Mouse (Mus musculus): ENCODE measurements around the gene Gadl1. TPM values are rescaled to one million over a fixed set of nuclear protein-coding genes. Genes with fewer than 3 reads are reported as not detected.

Gene Gadl1
- polyA plus RNA-seq (2015; fragmentation: Nextera tagmentation; extraction: Ambion mirVana): 0.27 and 0.32 TPM in 2 replicates

GRCm38 (mm10) chr9:115909155-115909554 lies at the start of gene Gadl1:
Gene Gadl1 (plus strand): TSS chr9:115909455.
- no peak for ATAC-seq (ENCODE audit: low read depth)
- H3K4me2 ChIP-seq (ENCODE audit: low read depth, low read length): no peak within 1 kb of the TSS

GRCm38 (mm10) chr9:115862802-115863201 lies 46.5 kb upstream of the Gadl1 start:
- no peaks in the 10 kb centered on the region for H3K36me3 ChIP-seq (ENCODE audit: control insufficient read depth, insufficient read depth)
- peak; percentile 19; the same call in 1 of the 2 replicates for ATAC-seq (ENCODE audit: low read depth)
- no peak overlapping the region for H3K4me3 ChIP-seq (ENCODE audit: low read depth, low read length)
- H3K4me1 ChIP-seq (ENCODE audit: control insufficient read depth, low read depth, low read length): no peaks in the 10 kb centered on the region
- H3K27ac ChIP-seq (ENCODE audit: low read length): no peak overlapping the region
- no peak overlapping the region for H3K9ac ChIP-seq (ENCODE audit: low read depth, low read length)
- H3K4me2 ChIP-seq (ENCODE audit: low read depth, low read length): no peak overlapping the region
- H3K9me3 ChIP-seq (replicated peaks; ENCODE audit: control insufficient read depth, low read length): no peaks in the 10 kb centered on the region
- no peaks in the 10 kb centered on the region for H3K27me3 ChIP-seq (ENCODE audit: control insufficient read depth, insufficient read depth, low read depth, low read length)
- WGBS (ENCODE audit: insufficient replicate concordance): 28% methylated on average over 5 of the region's 5 CpGs

More at GRCm38 (mm10) chr9:115909155-115909554, at the start of gene Gadl1:
- no peaks in the 10 kb centered on the region for H3K4me1 ChIP-seq (ENCODE audit: control insufficient read depth, low read depth, low read length)
- no peak within 1 kb of the TSS for H3K27ac ChIP-seq (ENCODE audit: low read length)
- H3K36me3 ChIP-seq (ENCODE audit: control insufficient read depth, insufficient read depth): no peaks in the 10 kb centered on the region
- H3K9me3 ChIP-seq (replicated peaks; ENCODE audit: control insufficient read depth, low read length): no peaks in the 10 kb centered on the region
- 77% methylated on average over 9 of the region's 9 CpGs for WGBS (ENCODE audit: insufficient replicate concordance)
- H3K4me3 ChIP-seq (ENCODE audit: low read depth, low read length): no peak within 1 kb of the TSS
- no peak within 1 kb of the TSS for H3K9ac ChIP-seq (ENCODE audit: low read depth, low read length)
- no peaks in the 10 kb centered on the region for H3K27me3 ChIP-seq (ENCODE audit: control insufficient read depth, insufficient read depth, low read depth, low read length)

GRCm38 (mm10) chr9:115863326-115863725 lies 45.9 kb upstream of the Gadl1 start:
- no peak for ATAC-seq (ENCODE audit: low read depth)
- Histone ChIP-seq H3K4me1 (ENCODE audit: control insufficient read depth, low read depth, low read length) (no peaks in the 10 kb centered on the region), H3K36me3 (ENCODE audit: control insufficient read depth, insufficient read depth) (no peaks in the 10 kb centered on the region), H3K27me3 (ENCODE audit: control insufficient read depth, insufficient read depth, low read depth, low read length) (no peaks in the 10 kb centered on the region), H3K4me3 (ENCODE audit: low read depth, low read length) (no peak overlapping the region), H3K27ac (ENCODE audit: low read length) (no peak overlapping the region), H3K4me2 (ENCODE audit: low read depth, low read length) (no peak overlapping the region), H3K9me3 (replicated peaks; ENCODE audit: control insufficient read depth, low read length) (no peaks in the 10 kb centered on the region), H3K9ac (ENCODE audit: low read depth, low read length) (no peak overlapping the region)
- 68% methylated on average over 6 of the region's 6 CpGs for WGBS (ENCODE audit: insufficient replicate concordance)

GRCm38 (mm10) chr9:115867277-115867676 lies 42.0 kb upstream of the Gadl1 start:
- Histone ChIP-seq H3K4me1 (ENCODE audit: control insufficient read depth, low read depth, low read length) (no peaks in the 10 kb centered on the region), H3K36me3 (ENCODE audit: control insufficient read depth, insufficient read depth) (no peaks in the 10 kb centered on the region), H3K27me3 (ENCODE audit: control insufficient read depth, insufficient read depth, low read depth, low read length) (no peaks in the 10 kb centered on the region), H3K4me3 (ENCODE audit: low read depth, low read length) (no peak overlapping the region), H3K9ac (ENCODE audit: low read depth, low read length) (no peak overlapping the region), H3K4me2 (ENCODE audit: low read depth, low read length) (no peak overlapping the region), H3K9me3 (replicated peaks; ENCODE audit: control insufficient read depth, low read length) (no peaks in the 10 kb centered on the region), H3K27ac (ENCODE audit: low read length) (no peak overlapping the region)
- 33% methylated on average over 2 of the region's 2 CpGs for WGBS (ENCODE audit: insufficient replicate concordance)
- no peak for ATAC-seq (ENCODE audit: low read depth)

GRCm38 (mm10) chr9:115870168-115870567 lies 39.1 kb upstream of the Gadl1 start:
- no peak overlapping the region for H3K27ac ChIP-seq (ENCODE audit: low read length)
- no peak for ATAC-seq (ENCODE audit: low read depth)
- 75% methylated on average over 13 of the region's 13 CpGs for WGBS (ENCODE audit: insufficient replicate concordance)

GRCm38 (mm10) chr9:115870640-115871039 lies 38.6 kb upstream of the Gadl1 start:
- Histone ChIP-seq H3K4me3 (ENCODE audit: low read depth, low read length) (no peak overlapping the region), H3K36me3 (ENCODE audit: control insufficient read depth, insufficient read depth) (no peaks in the 10 kb centered on the region), H3K27me3 (ENCODE audit: control insufficient read depth, insufficient read depth, low read depth, low read length) (no peaks in the 10 kb centered on the region), H3K4me1 (ENCODE audit: control insufficient read depth, low read depth, low read length) (no peaks in the 10 kb centered on the region), H3K9ac (ENCODE audit: low read depth, low read length) (no peak overlapping the region), H3K4me2 (ENCODE audit: low read depth, low read length) (no peak overlapping the region), H3K27ac (ENCODE audit: low read length) (no peak overlapping the region), H3K9me3 (replicated peaks; ENCODE audit: control insufficient read depth, low read length) (no peaks in the 10 kb centered on the region)
- 68% methylated on average over 5 of the region's 5 CpGs for WGBS (ENCODE audit: insufficient replicate concordance)
- ATAC-seq (ENCODE audit: low read depth): no peak

More at GRCm38 (mm10) chr9:115870168-115870567, 39.1 kb upstream of the Gadl1 start:
- H3K4me2 ChIP-seq (ENCODE audit: low read depth, low read length): no peak overlapping the region
- H3K4me1 ChIP-seq (ENCODE audit: control insufficient read depth, low read depth, low read length): no peaks in the 10 kb centered on the region
- no peak overlapping the region for H3K4me3 ChIP-seq (ENCODE audit: low read depth, low read length)
- H3K27me3 ChIP-seq (ENCODE audit: control insufficient read depth, insufficient read depth, low read depth, low read length): no peaks in the 10 kb centered on the region
- H3K9ac ChIP-seq (ENCODE audit: low read depth, low read length): no peak overlapping the region
- no peaks in the 10 kb centered on the region for H3K9me3 ChIP-seq (replicated peaks; ENCODE audit: control insufficient read depth, low read length)
- no peaks in the 10 kb centered on the region for H3K36me3 ChIP-seq (ENCODE audit: control insufficient read depth, insufficient read depth)

GRCm38 (mm10) chr9:115880500-115880899 lies 28.8 kb upstream of the Gadl1 start:
- Histone ChIP-seq H3K27me3 (ENCODE audit: control insufficient read depth, insufficient read depth, low read depth, low read length) (no peaks in the 10 kb centered on the region), H3K9ac (ENCODE audit: low read depth, low read length) (no peak overlapping the region), H3K9me3 (replicated peaks; ENCODE audit: control insufficient read depth, low read length) (no peaks in the 10 kb centered on the region), H3K27ac (ENCODE audit: low read length) (no peak overlapping the region), H3K36me3 (ENCODE audit: control insufficient read depth, insufficient read depth) (no peaks in the 10 kb centered on the region), H3K4me1 (ENCODE audit: control insufficient read depth, low read depth, low read length) (no peaks in the 10 kb centered on the region), H3K4me2 (ENCODE audit: low read depth, low read length) (no peak overlapping the region), H3K4me3 (ENCODE audit: low read depth, low read length) (no peak overlapping the region)
- ATAC-seq (ENCODE audit: low read depth): no peak
- WGBS (ENCODE audit: insufficient replicate concordance): 55% methylated on average over 6 of the region's 6 CpGs

- H3K4me3 ChIP-seq (ENCODE audit: low read depth, low read length): no peak overlapping the region
- H3K36me3 ChIP-seq (ENCODE audit: control insufficient read depth, insufficient read depth): no peaks in the 10 kb centered on the region
- WGBS (ENCODE audit: insufficient replicate concordance): 59% methylated on average over 3 of the region's 3 CpGs
- H3K9me3 ChIP-seq (replicated peaks; ENCODE audit: control insufficient read depth, low read length): no peaks in the 10 kb centered on the region
- H3K4me1 ChIP-seq (ENCODE audit: control insufficient read depth, low read depth, low read length): no peaks in the 10 kb centered on the region
- H3K27me3 ChIP-seq (ENCODE audit: control insufficient read depth, insufficient read depth, low read depth, low read length): no peaks in the 10 kb centered on the region
- no peak overlapping the region for H3K9ac ChIP-seq (ENCODE audit: low read depth, low read length)
- ATAC-seq (ENCODE audit: low read depth): no peak
- no peak overlapping the region for H3K4me2 ChIP-seq (ENCODE audit: low read depth, low read length)
- H3K27ac ChIP-seq (ENCODE audit: low read length): no peak overlapping the region
These were observed 28.1 kb upstream of the Gadl1 start for GRCm38 (mm10) chr9:115881137-115881536.

- H3K4me2 ChIP-seq (ENCODE audit: low read depth, low read length): no peak overlapping the region
- no peaks in the 10 kb centered on the region for H3K27me3 ChIP-seq (ENCODE audit: control insufficient read depth, insufficient read depth, low read depth, low read length)
- H3K36me3 ChIP-seq (ENCODE audit: control insufficient read depth, insufficient read depth): no peaks in the 10 kb centered on the region
- no peaks in the 10 kb centered on the region for H3K9me3 ChIP-seq (replicated peaks; ENCODE audit: control insufficient read depth, low read length)
- 67% methylated on average over 5 of the region's 5 CpGs for WGBS (ENCODE audit: insufficient replicate concordance)
- no peak overlapping the region for H3K4me3 ChIP-seq (ENCODE audit: low read depth, low read length)
- H3K27ac ChIP-seq (ENCODE audit: low read length): no peak overlapping the region
- H3K4me1 ChIP-seq (ENCODE audit: control insufficient read depth, low read depth, low read length): no peaks in the 10 kb centered on the region
- no peak overlapping the region for H3K9ac ChIP-seq (ENCODE audit: low read depth, low read length)
- no peak for ATAC-seq (ENCODE audit: low read depth)
These were observed 26.5 kb upstream of the Gadl1 start for GRCm38 (mm10) chr9:115882627-115883200.

Measured in liver, embryonic 16.5 days (tissue).